Mouse (Mus musculus) MEL-GATA-1-ER (cell line): Measurements from ENCODE around the gene Sgce.
"Not testable (repeated sequence)": the region's sequence is repeated elsewhere in the genome, so short reads cannot be mapped to it uniquely, and the experiment has no call there.

Experiments used
- DNase-seq: peaks from one replicate; pipeline ENCODE4 v3.0.0-alpha.2; 2012; ENCODE audit warnings: low read depth; ENCODE audit errors: extremely low read depth

Sgce gene

GRCm38 (mm10) chr6:4653741-4654140, 93.3 kb downstream of the Sgce start:
- DNase-seq: not testable (repeated sequence)

DNA sequence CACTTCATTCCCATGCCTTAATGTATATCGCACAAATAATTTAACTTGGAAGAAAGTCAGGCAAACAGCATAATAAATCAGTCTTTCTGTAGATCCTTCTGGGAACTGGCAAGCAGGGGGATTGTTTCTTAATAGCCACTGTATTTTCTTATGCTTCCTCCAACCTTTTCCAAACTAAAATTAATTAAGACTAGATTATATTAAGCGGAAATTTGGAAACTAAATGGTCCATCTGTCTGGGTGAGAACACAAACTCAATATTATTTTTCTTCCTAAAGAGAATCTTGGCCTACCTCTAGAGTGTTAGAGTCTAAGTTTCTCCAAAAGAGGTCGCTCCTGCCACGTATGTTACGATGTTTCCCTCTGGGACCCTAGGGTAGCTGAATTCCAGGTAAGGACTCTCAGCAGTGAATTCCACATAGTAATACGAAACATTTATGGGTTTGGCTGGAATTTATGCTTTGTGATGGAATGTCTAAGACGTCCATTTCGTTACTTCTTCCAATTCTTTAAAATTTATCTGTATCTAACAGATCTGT, 94.3 kb downstream of the Sgce start:
- no peak for DNase-seq

- peak; percentile 60 for DNase-seq
These were observed 99.7 kb downstream of the Sgce start for GRCm38 (mm10) chr6:4647351-4647750.

DNA sequence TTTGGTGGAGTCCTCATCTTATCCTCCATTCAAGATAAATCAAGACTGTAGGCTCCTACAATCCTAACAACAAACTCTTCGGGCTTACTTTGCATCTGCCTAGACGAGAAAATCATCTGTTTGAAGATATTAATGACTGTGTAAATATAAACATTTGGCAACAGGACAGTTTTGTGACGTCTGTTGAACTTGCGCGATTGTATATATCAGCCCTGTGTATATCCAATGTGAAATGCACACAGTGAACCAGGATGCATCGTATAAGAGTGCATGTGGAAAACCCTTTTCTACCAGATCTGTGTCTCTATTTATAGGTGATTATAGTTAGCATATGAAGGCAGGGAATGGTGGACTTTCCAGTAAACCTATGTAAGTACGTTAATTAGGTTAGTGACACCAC, 104.9 kb downstream of the Sgce start:
- no peak for DNase-seq

DNA sequence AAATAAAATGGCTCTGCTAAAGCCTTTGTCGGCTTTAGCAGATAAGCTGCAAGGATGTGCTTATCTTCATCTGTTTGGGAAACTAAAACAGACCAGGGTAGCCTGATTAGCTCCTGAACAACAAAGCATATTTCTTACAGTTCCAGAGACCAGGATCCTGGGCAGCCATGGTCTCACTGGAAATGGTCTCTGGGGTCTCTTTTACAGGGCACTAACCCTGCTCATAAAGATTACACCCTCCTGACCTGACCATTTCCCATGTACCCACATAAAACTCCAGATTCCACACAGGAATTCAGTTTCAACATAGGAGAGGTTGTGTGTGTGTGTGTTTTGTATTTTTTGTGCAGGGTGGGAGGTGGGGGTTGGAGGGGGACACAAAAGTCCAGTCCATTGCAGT, 112.2 kb downstream of the Sgce start:
- no peak for DNase-seq

DNA sequence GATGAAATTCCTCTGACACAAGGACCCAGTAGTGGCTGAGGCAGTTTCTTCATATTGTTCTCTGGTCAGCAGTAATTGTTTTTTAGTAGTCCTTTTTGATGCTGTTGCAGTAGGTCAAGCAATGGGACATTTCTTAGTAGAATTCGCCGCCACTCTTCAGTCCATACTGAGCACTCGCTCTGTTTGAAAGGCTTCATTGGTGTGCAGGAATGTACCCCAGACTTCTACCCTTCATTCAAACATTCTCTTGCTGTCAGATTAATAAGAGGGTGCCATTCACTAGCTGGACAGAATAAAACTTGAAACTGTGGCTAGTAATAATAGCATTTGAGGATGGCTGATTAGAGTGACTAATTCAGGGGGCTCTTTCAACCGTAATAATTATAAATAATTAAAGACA, 113.8 kb downstream of the Sgce start:
- DNase-seq: no peak

DNA sequence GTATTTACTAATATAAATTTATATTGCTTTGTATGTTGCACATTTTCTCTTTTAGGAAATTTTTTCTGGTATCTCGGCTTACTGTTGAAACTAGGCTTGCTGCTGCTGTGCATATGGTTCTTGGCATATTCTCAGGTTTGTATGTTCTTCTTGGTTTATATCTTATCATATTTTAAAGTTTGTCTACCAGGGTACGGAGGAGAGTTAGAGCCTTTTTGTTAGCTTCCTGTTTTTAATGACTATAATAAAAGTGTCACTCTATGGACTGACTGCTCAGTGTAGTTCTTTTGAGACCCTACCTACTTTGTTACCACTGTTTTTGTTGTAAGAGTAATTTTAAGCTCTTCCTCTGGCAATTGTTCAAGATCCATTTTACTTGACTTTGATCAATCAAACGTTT, 115.5 kb downstream of the Sgce start:
- DNase-seq: no peak
